Mouse (Mus musculus): Measurements from ENCODE around the gene Eri3.

Eri3 gene

DNA sequence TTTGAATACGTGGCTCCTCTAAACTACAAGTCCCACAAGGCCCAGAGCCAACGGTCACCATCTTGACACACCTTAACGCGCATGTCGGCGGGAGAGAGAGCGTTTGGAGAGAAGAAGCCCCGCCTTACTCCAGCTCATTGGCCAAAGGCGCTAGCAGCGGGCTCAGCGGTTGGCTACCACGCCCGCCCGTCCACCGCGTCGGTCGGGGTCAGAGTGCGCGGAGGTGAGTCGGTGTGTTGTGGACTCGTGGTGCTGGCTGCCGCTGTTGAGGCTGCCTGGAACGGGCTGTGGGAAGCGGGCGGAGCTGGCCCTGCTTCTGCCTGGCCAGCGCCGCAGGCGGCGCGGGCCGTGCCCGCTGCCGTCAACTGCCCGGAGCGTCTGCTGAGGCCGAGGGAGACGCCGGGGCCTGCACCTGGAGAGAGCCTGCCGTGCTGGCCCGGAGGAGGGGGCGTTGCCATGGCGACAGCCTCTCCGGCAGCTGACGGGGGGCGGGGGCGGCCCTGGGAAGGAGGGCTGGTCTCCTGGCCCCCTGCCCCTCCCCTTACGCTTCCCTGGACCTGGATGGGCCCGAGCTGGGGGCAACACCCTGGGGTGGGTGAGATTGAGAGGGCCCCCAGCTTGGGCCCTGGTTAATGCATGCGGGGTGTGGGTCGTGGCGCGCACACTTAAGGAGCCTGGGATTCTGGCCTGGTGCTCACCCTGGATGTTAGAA lies at the start of gene Eri3:
Eri3 (plus strand) TSS at position 226 of the 712 bp plus-strand sequence.
- DNase-seq (ENCODE audit: extremely low spot score, low read depth, low spot score) = peak; percentile 90

DNA sequence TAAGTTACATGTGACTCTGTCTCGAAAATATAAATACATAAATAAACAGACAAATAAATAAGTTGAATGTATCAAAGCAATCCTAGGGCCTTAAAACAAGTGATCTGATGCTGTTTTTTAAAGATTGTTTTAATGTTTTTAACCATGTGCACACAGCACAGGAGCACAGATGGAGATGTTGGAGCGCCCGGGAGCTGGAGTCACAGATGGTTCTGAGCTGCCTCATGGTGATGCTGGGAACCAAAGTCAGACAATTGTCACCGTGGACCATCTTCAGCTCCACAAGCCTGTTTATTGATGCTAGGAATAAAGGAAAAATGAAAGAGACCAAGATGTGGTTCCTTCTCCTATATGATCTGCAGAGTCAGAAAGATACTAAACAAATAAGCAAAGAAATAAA lies 31.9 kb upstream of the Eri3 start:
- DNase-seq (ENCODE audit: extremely low spot score, low read depth, low spot score) = no peak

DNA sequence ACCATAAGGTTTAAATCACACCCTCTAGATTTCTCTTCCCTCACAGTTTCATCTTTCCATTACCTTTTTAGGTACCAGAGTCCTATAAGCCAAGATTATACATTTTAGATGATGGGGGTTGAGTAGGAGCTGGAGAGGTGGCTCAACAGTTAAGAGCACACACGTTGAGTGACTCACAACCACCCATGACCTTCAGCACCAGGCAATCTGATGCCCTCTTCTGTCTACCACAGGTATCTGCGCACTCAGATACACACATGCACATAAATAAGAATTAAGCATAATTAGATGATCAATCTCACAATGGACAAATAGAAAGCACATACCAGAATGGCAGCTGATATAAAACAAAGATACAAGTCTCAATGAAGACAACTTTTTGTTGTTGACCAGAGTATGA lies 28.8 kb upstream of the Eri3 start:
- no peak for DNase-seq (ENCODE audit: extremely low spot score, low read depth, low spot score)

DNA sequence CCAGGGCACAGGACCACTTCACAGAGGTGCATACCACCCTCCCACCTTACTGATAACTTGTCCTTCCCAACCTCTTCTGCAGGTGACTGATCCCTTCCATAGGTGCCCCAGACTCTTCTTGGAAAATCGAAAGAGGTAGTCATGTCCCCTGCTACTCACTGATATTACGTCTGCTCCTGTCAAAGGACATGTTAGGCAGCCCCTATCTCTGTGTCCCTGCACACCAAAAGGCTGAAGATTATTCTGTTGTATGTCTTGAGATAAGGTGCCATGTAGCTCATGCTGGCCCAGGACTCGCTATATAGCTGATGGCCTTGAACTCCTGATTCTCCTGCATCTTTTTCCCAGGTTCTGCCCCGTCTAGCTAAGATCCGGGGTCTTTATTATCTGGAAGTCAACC lies 24.2 kb upstream of the Eri3 start:
- DNase-seq (ENCODE audit: extremely low spot score, low read depth, low spot score) = no peak

DNA sequence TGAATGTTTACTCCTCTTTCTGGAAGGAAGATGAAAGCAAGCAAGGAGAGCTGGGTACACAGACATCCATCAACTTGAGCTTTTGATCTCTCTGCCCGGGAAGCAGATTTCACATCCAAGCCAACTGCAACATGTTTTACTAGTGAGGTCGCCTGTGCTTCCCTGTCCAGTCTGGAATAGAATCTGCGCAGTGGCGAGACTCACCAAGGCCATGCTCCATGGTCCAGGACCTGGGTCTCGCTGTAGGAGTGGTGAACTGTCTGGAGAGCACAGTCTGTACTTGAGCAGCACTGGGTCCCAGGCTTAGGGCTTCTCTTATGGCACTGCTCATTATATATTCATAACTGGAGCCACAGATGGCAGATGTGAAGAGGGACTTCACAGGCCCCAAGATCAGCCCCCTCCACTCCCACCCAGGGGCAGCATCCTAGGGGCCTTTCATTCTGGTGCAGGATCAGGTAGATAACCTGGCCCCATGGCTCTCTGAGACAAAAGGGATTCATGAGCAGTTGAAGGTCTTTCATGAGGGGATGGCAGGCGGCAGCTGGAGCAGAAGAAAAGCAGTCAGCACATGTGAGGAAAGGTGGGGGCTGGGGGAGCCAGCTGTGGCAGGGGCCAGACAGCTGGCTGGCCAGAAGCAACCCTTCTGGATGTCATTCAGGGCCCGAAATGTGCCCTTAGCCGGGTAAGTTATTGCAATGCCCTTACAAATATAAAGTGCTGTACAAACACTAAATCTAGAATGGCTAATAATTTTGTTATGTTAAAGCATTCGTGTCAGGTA lies 22.9 kb upstream of the Eri3 start:
- no peak for DNase-seq (ENCODE audit: extremely low spot score, low read depth, low spot score)

DNA sequence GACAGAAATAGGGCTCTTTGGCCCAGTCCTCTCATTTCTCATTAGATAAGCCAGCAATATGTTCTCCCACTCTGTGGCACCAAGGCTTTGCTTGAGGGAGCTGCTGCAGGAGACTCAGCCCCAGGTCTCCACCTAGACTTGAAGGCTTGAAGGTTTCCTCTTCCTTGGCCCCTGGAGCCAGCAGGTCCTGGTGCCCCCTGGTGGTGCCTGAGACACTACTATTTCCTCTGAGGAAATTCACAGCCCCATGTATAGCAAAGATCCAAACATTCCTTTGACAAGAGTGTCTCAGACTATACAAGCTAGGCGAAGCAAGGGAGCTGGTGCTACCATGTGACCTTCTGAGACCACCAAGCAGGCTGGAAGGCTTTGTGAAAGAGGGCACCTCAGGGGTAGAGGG lies 22.2 kb upstream of the Eri3 start:
- no peak for DNase-seq (ENCODE audit: extremely low spot score, low read depth, low spot score)

DNA sequence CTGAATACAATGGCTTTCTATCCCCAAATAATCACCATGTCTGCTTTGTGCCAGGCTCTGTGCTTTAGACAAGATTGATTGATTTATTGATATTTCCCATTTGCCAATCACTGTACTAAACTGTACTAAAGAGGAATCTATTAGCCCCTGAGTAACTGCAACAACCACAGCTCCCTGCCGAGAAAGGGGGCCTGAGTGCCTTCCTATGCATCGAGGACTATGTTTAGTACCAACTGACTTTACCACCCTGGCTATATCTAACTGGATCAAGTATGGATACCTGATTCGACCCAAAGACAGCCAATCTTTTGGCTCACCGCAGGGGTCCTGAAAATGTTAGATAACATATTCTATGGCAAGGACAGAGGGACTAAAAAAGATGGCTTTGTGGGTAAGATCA lies 20.3 kb upstream of the Eri3 start:
- DNase-seq (ENCODE audit: extremely low spot score, low read depth, low spot score) = no peak

DNA sequence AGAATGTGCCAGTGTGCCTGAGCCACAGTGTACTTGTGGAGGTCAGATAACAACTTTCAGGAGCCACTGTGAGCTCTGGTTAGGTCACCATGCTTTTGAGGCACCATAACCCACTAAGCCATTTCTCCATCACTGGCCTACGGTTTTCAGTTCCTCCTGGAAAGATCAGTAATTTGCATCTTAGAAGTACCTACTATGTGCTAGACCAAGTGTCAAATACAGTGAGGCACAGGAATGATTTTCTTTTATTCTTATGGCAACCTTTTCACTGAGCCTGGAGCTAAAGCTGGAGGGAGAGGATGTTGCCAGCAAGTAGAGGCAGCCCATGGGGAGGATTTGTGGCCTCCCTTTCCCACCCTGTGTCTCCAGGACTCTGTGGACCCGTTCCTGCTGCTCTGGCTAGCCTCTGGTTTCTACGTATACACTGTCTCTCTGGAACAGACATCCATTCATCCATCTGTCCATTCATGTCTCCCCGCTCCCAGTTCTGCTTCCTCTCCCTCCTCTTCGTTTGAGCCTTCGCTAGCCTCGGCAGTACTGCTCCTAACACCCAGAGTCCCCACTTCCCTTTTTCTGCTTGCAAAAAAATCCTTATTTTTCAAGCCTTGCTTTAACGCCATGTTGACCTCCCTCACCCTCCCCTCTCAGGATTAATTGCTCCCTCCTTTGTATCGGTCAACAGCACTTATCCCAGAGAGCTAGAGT lies 14.5 kb upstream of the Eri3 start:
- no peak for DNase-seq (ENCODE audit: extremely low spot score, low read depth, low spot score)

DNA sequence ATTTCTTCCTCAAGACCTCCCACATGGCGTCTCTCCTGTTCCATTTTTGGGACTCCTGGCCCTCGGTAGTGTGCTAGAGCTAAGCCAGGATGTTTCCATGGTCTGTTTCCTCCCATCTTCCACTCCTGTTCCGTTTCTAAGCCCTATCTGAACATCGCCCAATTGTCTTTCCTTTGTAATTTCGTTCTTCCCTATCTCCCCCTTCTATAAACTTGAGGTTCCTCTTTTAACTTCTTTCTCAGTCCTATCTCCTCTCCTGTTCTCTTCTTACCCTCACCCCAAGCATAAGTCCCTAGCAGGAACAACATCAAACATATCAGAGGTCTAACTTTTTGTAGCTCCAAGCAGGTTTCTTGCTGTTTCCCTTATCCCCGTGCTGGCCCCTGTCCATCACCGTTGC lies 13.2 kb upstream of the Eri3 start:
- DNase-seq (ENCODE audit: extremely low spot score, low read depth, low spot score) = no peak

DNA sequence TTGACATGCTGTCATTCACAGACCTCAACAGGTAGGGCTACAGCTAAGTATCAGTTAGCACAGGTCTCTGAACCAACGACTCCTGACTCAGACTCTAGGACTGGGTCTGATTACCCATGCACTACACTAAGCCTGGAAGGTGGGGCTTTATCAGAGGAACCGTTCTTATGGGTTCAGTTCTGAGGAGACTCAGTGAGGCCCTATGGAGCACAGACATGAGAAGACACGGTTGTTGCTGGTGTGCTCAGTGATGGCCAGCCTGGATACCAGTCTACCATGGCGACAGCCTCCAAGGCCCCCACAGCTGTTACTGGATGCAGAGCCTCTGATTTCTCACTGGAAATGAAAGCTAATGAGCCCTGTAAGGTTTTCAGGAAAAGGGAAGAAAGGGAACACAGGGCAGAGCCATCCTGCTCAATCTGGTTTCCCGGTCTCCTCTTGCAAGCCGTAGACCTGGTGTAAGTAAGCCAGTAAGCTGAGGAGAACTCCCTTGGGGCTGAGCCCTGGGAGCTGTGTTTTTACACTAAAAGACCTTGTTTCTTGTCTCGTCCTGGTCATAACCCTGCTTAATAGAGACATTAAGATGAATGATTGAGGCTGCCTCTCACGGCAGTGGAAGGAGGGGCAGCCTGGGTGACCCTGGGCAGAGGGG lies 10.7 kb upstream of the Eri3 start:
- no peak for DNase-seq (ENCODE audit: extremely low spot score, low read depth, low spot score)

DNA sequence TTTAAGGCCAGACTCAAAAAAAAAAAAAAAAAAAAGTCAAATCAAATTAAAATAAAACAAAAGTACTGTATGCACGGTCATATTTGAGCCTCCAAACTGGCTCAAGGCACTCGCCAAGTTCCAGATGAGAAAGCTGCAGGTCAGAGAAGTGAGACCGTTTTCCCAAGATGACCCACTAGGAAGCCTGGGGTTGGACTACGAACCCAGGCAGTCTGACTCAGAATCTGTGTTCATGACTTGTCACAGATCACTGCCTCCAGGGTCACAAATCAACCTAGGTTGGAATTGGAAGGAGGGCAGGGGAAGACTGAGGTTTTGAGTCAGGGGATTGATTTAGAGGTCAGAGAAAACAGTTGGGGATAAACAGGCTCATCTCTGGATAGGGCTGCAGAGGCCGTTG lies 9.6 kb upstream of the Eri3 start:
- no peak for DNase-seq (ENCODE audit: extremely low spot score, low read depth, low spot score)

DNA sequence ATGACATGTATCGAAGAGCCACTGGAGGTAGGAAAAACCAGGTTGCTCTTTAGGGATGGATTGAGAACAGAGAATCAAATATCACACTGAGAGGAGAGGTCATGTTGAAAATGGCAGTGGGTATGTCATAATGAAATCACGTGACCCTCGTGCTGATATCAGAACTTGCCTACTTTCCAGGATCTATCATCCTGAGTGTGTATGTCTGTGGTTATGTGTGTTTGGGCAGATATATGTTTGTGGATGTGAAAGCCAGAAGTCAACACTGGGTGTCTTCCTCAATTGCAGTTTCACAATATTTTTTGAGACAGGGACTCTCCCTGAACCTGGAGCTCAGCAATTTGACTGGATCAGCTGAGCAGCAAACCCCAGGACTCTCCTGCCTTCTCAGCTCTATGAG lies 4.7 kb upstream of the Eri3 start:
- no peak for DNase-seq (ENCODE audit: extremely low spot score, low read depth, low spot score)

DNA sequence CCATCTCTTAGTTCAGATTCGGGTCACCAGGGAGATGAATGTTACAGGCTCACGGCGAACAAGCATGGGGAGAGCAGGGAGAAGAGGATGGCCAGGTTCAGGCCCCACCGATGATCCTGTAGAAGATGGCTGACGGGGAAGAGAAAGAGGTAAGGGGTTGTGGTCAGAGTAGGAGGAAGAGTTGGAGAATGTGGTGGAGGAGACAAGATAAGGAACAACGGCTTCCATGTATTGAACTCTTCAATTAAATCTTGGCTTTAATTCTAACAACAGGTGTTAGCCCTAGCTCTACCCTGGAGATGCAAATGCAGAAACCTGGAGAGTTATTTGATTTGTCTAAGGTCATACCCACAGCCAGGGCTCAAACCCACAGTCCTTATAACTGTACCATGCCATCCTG lies 3.5 kb upstream of the Eri3 start:
- DNase-seq (ENCODE audit: extremely low spot score, low read depth, low spot score) = no peak

DNA sequence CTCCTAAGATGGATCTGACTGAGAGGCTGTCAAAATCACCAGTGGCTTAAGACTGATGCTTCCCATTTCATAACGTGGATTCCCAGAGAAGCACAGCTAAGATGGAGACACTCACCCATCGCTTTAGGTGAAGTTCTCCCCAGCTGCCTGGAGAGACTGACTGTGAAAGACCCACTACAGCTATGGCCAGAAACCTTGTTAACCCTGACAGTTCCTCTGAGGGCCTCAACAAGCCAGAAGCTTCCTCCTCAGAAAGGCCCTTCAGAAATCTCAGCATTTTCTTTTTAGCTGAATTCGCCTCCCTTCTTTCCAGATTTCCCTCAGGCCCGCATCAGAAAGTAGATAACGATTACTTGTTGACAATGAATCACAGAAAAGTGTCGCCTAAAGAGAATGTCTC lies 589 bp upstream of the Eri3 start:
- DNase-seq (ENCODE audit: extremely low spot score, low read depth, low spot score) = no peak

DNA sequence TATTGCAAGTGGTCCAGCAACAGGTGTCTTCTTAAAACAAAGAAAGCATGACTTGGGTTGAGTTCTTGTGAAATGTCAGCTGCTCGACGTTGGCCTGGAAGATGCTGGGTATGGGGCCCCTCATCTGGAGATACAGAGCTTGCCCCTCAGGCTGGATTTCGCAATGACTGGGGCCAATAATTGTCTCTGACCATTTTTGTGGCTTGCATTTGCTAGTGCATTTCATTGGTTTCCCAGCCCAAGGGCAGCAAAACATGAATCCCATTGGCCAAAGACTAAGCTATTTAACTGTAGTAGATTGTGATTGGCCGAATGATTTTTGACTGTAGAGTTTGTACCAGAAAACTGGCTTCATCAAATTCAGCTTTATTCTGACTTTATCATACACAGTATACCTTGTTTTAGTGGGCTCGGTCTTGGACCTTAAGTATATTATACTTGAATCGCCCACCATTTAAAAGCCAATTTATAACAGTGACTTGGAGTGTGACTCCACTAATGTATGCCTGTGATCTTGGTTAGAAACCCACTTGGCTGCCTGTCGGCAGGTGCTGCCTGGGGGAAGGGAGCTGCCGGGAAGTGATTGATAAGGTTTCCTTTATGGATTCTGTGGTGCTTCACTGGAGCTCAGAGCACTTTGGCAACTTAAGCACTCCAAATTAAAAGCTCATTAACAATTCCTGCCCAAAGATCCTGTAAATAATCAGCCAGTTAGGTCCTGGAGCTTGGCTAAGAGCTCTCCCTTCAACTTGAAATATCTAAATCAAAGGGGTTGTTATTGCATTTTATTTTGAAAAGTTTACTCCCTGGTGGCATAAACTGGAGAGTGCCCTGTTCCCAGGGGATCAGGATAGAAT lies 1.2 kb downstream of the Eri3 start:
- no peak for DNase-seq (ENCODE audit: extremely low spot score, low read depth, low spot score)

DNA sequence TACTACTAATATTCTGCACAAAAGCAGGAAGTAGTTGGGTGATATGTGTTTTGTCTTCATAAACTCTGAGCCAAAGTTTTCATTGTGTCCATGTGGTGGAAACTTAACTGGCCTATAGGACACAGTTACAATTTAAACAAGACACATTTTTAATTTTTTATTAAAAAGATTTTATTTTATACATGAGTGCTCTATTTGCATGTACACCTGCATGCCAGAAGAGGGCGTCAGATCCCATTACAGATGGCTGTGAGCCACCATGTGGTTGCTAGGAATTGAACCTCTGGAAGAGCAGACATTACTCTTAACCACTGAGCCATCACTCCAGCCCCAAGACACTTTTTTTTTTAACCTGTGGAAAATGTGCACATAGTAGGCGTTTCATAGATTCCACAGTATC lies 5.3 kb downstream of the Eri3 start:
- DNase-seq (ENCODE audit: extremely low spot score, low read depth, low spot score) = no peak

DNA sequence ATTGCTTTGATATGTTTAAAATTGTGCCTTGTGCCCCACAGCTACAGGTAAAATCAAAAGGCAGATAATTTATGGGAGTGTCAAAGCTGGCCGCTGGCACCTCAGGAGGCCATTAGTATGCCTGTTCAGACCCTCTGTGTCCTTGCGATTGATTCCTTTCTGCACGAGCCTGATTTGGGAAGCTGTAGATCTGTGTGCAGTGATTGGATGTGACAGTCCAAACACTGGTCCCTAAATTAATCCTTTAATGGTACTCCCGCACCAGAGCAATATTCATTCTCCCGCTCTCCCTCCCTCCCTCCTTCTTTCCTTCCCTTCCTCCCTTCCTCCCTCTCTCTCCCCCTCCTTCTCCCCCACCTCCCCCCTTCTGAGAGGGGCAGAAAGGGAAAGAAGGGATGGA lies 6.2 kb downstream of the Eri3 start:
- no peak for DNase-seq (ENCODE audit: extremely low spot score, low read depth, low spot score)

DNA sequence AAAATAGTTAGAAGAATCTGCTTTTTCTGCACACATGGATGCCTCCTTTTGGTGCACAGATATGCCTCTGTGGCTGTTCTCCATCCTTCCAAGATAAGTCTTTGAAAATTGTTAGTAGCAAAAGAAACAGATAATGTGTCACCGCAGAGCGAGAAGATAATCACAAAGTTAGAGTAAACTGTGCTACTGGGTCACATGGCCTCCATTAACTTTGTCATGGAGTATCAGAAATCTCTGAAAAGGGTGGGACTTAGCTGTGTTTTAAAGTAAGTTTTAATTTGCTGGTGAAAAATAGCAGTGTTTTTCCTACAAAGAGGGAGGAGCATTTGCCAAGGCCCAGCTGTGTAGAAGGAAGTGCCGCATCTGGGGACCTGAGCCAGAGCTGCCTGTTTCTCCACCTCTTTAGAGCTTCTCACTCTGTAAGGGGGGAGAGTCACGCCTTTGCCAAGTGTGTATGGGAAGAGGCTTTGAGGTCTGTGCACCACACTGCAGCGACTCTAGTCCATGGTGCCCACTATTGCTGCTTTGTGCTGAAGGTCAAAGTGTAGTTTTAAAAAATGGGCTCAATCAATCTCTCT lies 7.0 kb downstream of the Eri3 start:
- no peak for DNase-seq (ENCODE audit: extremely low spot score, low read depth, low spot score)

DNA sequence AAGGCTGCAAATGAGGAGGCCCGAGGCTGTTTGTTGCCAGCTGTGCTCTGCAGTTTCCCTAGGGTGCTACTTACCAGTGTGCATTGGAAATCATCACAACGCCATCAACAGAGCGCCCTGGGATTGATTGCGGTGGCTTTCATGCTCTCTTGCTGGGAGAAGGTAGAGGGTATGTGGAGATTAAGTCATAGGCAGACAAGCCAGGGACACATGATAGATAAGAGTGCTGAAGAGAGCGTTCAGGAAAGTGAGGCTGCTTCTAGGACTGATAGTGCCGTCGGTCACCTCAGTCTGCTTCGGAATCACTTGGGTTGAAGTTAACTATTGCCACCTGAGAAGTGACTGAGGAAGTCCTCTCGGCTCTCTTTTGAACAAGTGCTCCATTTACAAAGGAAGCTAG lies 13.8 kb downstream of the Eri3 start:
- no peak for DNase-seq (ENCODE audit: extremely low spot score, low read depth, low spot score)

DNA sequence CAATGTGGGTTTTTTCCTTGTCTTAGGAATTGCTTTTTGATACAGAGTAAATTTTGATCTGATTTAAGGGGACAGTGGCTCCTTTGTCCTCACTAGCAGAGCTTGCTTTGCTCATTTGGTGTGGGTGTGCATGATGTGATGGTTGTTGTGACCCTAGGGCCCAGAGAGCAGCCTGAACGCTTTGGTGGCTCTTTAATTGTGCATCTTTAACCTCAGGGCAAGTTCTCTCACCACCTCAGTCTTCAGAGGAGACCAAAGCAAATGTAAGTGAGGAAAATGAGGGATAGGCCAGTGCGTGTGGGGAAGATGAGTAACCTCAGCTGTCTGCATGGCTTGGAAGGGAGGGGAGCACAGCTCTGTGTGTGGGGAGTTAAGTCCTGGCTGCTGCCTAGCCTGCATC lies 18.7 kb downstream of the Eri3 start:
- no peak for DNase-seq (ENCODE audit: extremely low spot score, low read depth, low spot score)
